Mouse (Mus musculus): ENCODE measurements around the gene Vps8.

- no peak for TF ChIP-seq CTCF (IDR thresholded peaks at IDR 0.05; ENCODE audit: extremely low read depth, insufficient read depth, insufficient read length, insufficient replicate concordance)
- no peak for TF ChIP-seq POLR2A (IDR thresholded peaks at IDR 0.05; ENCODE audit: low read depth, low read length)
Measured at GRCm38 (mm10) chr16:21423546-21423910, 610 bp downstream of the Vps8 start.

All from spleen, adult 2 months (tissue).